Mouse (Mus musculus) hindbrain, embryonic 13.5 days (tissue): ENCODE measurements around the gene Glmp. TPM values are rescaled to one million over a fixed set of nuclear protein-coding genes. Genes with fewer than 3 reads are reported as not detected.
"Not testable (repeated sequence)": the region's sequence is repeated elsewhere in the genome, so short reads cannot be mapped to it uniquely, and the experiment has no call there.

ENCODE experiments used
- ATAC-seq: fragments of 200-750 bp; cut with Nextera tagmentation; 2 replicates; pipeline ENCODE4 v1.8.0; 2017; ENCODE audit warnings: moderate TSS enrichment; ENCODE audit not compliant: low FRiP score
- H3K27ac ChIP-seq: fragments of 300-500 bp; sonication (generic); 2 replicates; pipeline ENCODE4 v1.5.1; 2015; ENCODE audit warnings: inconsistent platforms, mild to moderate bottlenecking, moderate library complexity
- H3K27me3 ChIP-seq: fragments of 300-500 bp; sonication (generic); 2 replicates; pipeline ENCODE4 v1.6.1; 2015; ENCODE audit warnings: mild to moderate bottlenecking, inconsistent platforms
- H3K36me3 ChIP-seq: fragments of 300-500 bp; sonication (generic); 2 replicates; pipeline ENCODE4 v1.6.1; 2015; ENCODE audit warnings: mild to moderate bottlenecking, inconsistent platforms
- H3K4me1 ChIP-seq: fragments of 300-500 bp; sonication (generic); replicated peaks from 2 replicates; pipeline ENCODE4 v1.6.1; 2015; ENCODE audit warnings: inconsistent platforms
- H3K4me2 ChIP-seq: fragments of 300-500 bp; sonication (generic); 2 replicates; pipeline ENCODE4 v1.6.1; 2015; ENCODE audit warnings: inconsistent platforms, mild to moderate bottlenecking, moderate library complexity
- H3K4me3 ChIP-seq: fragments of 300-500 bp; sonication (generic); 2 replicates; pipeline ENCODE4 v1.5.1; 2015; ENCODE audit warnings: mild to moderate bottlenecking, inconsistent platforms
- H3K9ac ChIP-seq: fragments of 300-500 bp; sonication (generic); 2 replicates; pipeline ENCODE4 v1.6.1; 2015; ENCODE audit warnings: mild to moderate bottlenecking, inconsistent platforms
- H3K9me3 ChIP-seq: fragments of 300-500 bp; sonication (generic); 2 replicates; pipeline ENCODE4 v1.6.1; 2016; ENCODE audit warnings: inconsistent platforms
- WGBS: fragments of 180-500 bp; shearing (Covaris S2); methylation state at CpG from one replicate; pipeline ENCODE4 v1.1.7; 2015; 5-methylcytosine and 5-hydroxymethylcytosine counted together
- polyA plus RNA-seq: library from polyadenylated mRNA; unstranded; fragments of >200 nt; fragmentation: Nextera tagmentation; extraction: Ambion mirVana; gene quantifications from 2 replicates; pipeline ENCODE4 v1.2.1, GENCODE M21; 2015

Gene Glmp
- 122 and 129 TPM in 2 replicates for polyA plus RNA-seq

- Histone ChIP-seq H3K4me2 (peak within 1 kb of the TSS; percentile 78), H3K4me3 (peak within 1 kb of the TSS; percentile 59), H3K4me1 (peaks cover 17% of the 10 kb centered on the region), H3K27me3 (no peaks in the 10 kb centered on the region), H3K9me3 (no peaks in the 10 kb centered on the region), H3K27ac (no peak within 1 kb of the TSS), H3K9ac (peak within 1 kb of the TSS; percentile 80), H3K36me3 (peaks cover 65% of the 10 kb centered on the region)
- peak; percentile 78 for ATAC-seq
- 4% methylated on average over 10 of the region's 10 CpGs for WGBS
Measured at GRCm38 (mm10) chr3:88324951-88325405, at the start of gene Glmp. Gene Glmp, plus strand, starts transcription at chr3:88325023.

GRCm38 (mm10) chr3:88276121-88276520 lies 48.7 kb upstream of the Glmp start:
- H3K9me3 ChIP-seq = no peaks in the 10 kb centered on the region
- H3K27ac ChIP-seq = no peak overlapping the region
- no peaks in the 10 kb centered on the region for H3K27me3 ChIP-seq
- no peaks in the 10 kb centered on the region for H3K36me3 ChIP-seq
- H3K4me3 ChIP-seq = no peak overlapping the region
- ATAC-seq = no peak
- no peak overlapping the region for H3K4me2 ChIP-seq
- WGBS = 92% methylated on average over 2 of the region's 2 CpGs
- no peak overlapping the region for H3K9ac ChIP-seq
- no peaks in the 10 kb centered on the region for H3K4me1 ChIP-seq

- no peaks in the 10 kb centered on the region for H3K4me1 ChIP-seq
- no peak for ATAC-seq
- WGBS = 44% methylated on average over 7 of the region's 7 CpGs
- H3K27ac ChIP-seq = no peak overlapping the region
- H3K36me3 ChIP-seq = no peaks in the 10 kb centered on the region
- H3K9me3 ChIP-seq = no peaks in the 10 kb centered on the region
- H3K4me2 ChIP-seq = no peak overlapping the region
- H3K4me3 ChIP-seq = no peak overlapping the region
- H3K9ac ChIP-seq = no peak overlapping the region
- no peaks in the 10 kb centered on the region for H3K27me3 ChIP-seq
Measured at GRCm38 (mm10) chr3:88276529-88277143, 48.2 kb upstream of the Glmp start.

GRCm38 (mm10) chr3:88280035-88280434 lies 44.8 kb upstream of the Glmp start:
- no peak for ATAC-seq
- WGBS = 91% methylated on average over 2 of the region's 2 CpGs
- Histone ChIP-seq H3K4me2 (no peak overlapping the region), H3K9ac (no peak overlapping the region), H3K4me1 (no peaks in the 10 kb centered on the region), H3K36me3 (no peaks in the 10 kb centered on the region), H3K27me3 (no peaks in the 10 kb centered on the region), H3K4me3 (no peak overlapping the region), H3K27ac (no peak overlapping the region), H3K9me3 (no peaks in the 10 kb centered on the region)

- not testable (repeated sequence) for H3K9ac ChIP-seq, ATAC-seq, H3K36me3 ChIP-seq, H3K9me3 ChIP-seq, H3K27me3 ChIP-seq, H3K4me1 ChIP-seq, H3K4me2 ChIP-seq, H3K27ac ChIP-seq, H3K4me3 ChIP-seq
- 68% methylated on average over 11 of the region's 11 CpGs for WGBS
Measured at GRCm38 (mm10) chr3:88281141-88281916, 43.5 kb upstream of the Glmp start.

GRCm38 (mm10) chr3:88284815-88285564 lies 39.8 kb upstream of the Glmp start:
- not testable (repeated sequence) for H3K9ac ChIP-seq, H3K4me1 ChIP-seq, H3K27ac ChIP-seq, H3K4me2 ChIP-seq, ATAC-seq, H3K4me3 ChIP-seq, H3K36me3 ChIP-seq, H3K27me3 ChIP-seq, H3K9me3 ChIP-seq
- WGBS = 96% methylated on average over 14 of the region's 14 CpGs

- H3K9ac ChIP-seq, H3K9me3 ChIP-seq, H3K36me3 ChIP-seq, H3K27ac ChIP-seq, H3K4me2 ChIP-seq, ATAC-seq, H3K4me3 ChIP-seq, H3K4me1 ChIP-seq, H3K27me3 ChIP-seq: not testable (repeated sequence)
- WGBS = no CpG with 5 or more reads among the region's 2 CpGs
Measured at GRCm38 (mm10) chr3:88285565-88285895, 39.3 kb upstream of the Glmp start.

GRCm38 (mm10) chr3:88287110-88287509 lies 37.7 kb upstream of the Glmp start, which contains the start of gene Gm38392:
Gene Gm38392, minus strand, starts transcription at chr3:88287210.
- no peaks in the 10 kb centered on the region for H3K4me1 ChIP-seq

GRCm38 (mm10) chr3:88288133-88288713 lies 36.6 kb upstream of the Glmp start:
- H3K36me3 ChIP-seq, H3K27me3 ChIP-seq, H3K9ac ChIP-seq, H3K4me3 ChIP-seq, H3K9me3 ChIP-seq, H3K4me2 ChIP-seq, ATAC-seq, H3K4me1 ChIP-seq, H3K27ac ChIP-seq: not testable (repeated sequence)
- WGBS = 73% methylated on average over 10 of the region's 10 CpGs

More at GRCm38 (mm10) chr3:88287110-88287509, 37.7 kb upstream of the Glmp start, which contains the start of gene Gm38392:
- Histone ChIP-seq H3K9me3 (no peaks in the 10 kb centered on the region), H3K27me3 (no peaks in the 10 kb centered on the region), H3K27ac (no peak within 1 kb of the TSS), H3K36me3 (no peaks in the 10 kb centered on the region), H3K9ac (no peak within 1 kb of the TSS), H3K4me2 (no peak within 1 kb of the TSS), H3K4me3 (no peak within 1 kb of the TSS)
- no peak for ATAC-seq
- WGBS = 98% methylated on average over 4 of the region's 4 CpGs

GRCm38 (mm10) chr3:88291970-88292369 lies 32.9 kb upstream of the Glmp start:
- H3K27me3 ChIP-seq = no peaks in the 10 kb centered on the region
- no peak overlapping the region for H3K27ac ChIP-seq
- WGBS = 45% methylated on average over 4 of the region's 4 CpGs
- peaks cover 5% of the 10 kb centered on the region for H3K4me1 ChIP-seq
- H3K4me2 ChIP-seq = no peak overlapping the region
- no peaks in the 10 kb centered on the region for H3K36me3 ChIP-seq
- ATAC-seq = no peak
- H3K9me3 ChIP-seq = no peaks in the 10 kb centered on the region
- no peak overlapping the region for H3K9ac ChIP-seq
- H3K4me3 ChIP-seq = no peak overlapping the region

- not testable (repeated sequence) for H3K27ac ChIP-seq, H3K9me3 ChIP-seq, H3K27me3 ChIP-seq, ATAC-seq
- Histone ChIP-seq H3K9ac (peak overlapping the region; percentile 69), H3K36me3 (peaks cover 11% of the 10 kb centered on the region), H3K4me3 (0 out of 2 replicates have a peak overlapping the region, but pooled peaks have one; percentile 83), H3K4me1 (peaks cover 24% of the 10 kb centered on the region), H3K4me2 (peak overlapping the region; percentile 85; the same call in 1 of the 2 replicates)
- 64% methylated on average over 1 of the region's 1 CpGs for WGBS
Measured at GRCm38 (mm10) chr3:88295272-88295671, 29.6 kb upstream of the Glmp start.

GRCm38 (mm10) chr3:88296110-88296560 lies 28.7 kb upstream of the Glmp start:
- peaks cover 20% of the 10 kb centered on the region for H3K36me3 ChIP-seq
- no peaks in the 10 kb centered on the region for H3K27me3 ChIP-seq
- peaks cover 24% of the 10 kb centered on the region for H3K4me1 ChIP-seq
- peak overlapping the region; percentile 85 for H3K4me2 ChIP-seq
- 1% methylated on average over 12 of the region's 12 CpGs for WGBS
- ATAC-seq = peak; percentile 30
- peak overlapping the region; percentile 69 for H3K9ac ChIP-seq
- peak overlapping the region; percentile 83 for H3K4me3 ChIP-seq
- H3K9me3 ChIP-seq = no peaks in the 10 kb centered on the region
- H3K27ac ChIP-seq = peak overlapping the region; percentile 88
